Mouse (Mus musculus) neural tube, embryonic 12.5 days (tissue): ENCODE measurements around the gene Scn2a. TPM values are rescaled to one million over a fixed set of nuclear protein-coding genes. Genes with fewer than 3 reads are reported as not detected.
"Not testable (repeated sequence)": the region's sequence is repeated elsewhere in the genome, so short reads cannot be mapped to it uniquely, and the experiment has no call there.

ENCODE experiments used
- ATAC-seq: fragments of 200-750 bp; cut with Nextera tagmentation; 2 replicates; pipeline ENCODE4 v1.8.0; 2017; ENCODE audit warnings: low read depth, mild to moderate bottlenecking, moderate TSS enrichment, moderate library complexity; ENCODE audit not compliant: low FRiP score
- H3K27ac ChIP-seq: fragments of 300-500 bp; sonication (generic); 2 replicates; pipeline ENCODE4 v1.5.1; 2016
- H3K27me3 ChIP-seq: fragments of 300-500 bp; sonication (generic); replicated peaks from 2 replicates; pipeline ENCODE4 v1.6.1; 2016; ENCODE audit warnings: mild to moderate bottlenecking
- H3K36me3 ChIP-seq: fragments of 300-500 bp; sonication (generic); 2 replicates; pipeline ENCODE4 v1.6.1; 2016; ENCODE audit warnings: mild to moderate bottlenecking
- H3K4me1 ChIP-seq: fragments of 300-500 bp; sonication (generic); 2 replicates; pipeline ENCODE4 v1.6.1; 2016
- H3K4me2 ChIP-seq: fragments of 300-500 bp; sonication (generic); replicated peaks from 2 replicates; pipeline ENCODE4 v1.6.1; 2016; ENCODE audit warnings: mild to moderate bottlenecking
- H3K4me3 ChIP-seq: fragments of 300-500 bp; sonication (generic); 2 replicates; pipeline ENCODE4 v1.5.1; 2016
- H3K9ac ChIP-seq: fragments of 300-500 bp; sonication (generic); 2 replicates; pipeline ENCODE4 v1.6.1; 2016; ENCODE audit warnings: mild to moderate bottlenecking
- H3K9me3 ChIP-seq: fragments of 300-500 bp; sonication (generic); 2 replicates; pipeline ENCODE4 v1.6.1; 2016; ENCODE audit warnings: mild to moderate bottlenecking
- WGBS: fragments of 180-500 bp; shearing (Covaris S2); methylation state at CpG from one replicate; pipeline ENCODE4 v1.1.7; 2016; 5-methylcytosine and 5-hydroxymethylcytosine counted together
- polyA plus RNA-seq: library from polyadenylated mRNA; unstranded; fragments of >200 nt; fragmentation: Nextera tagmentation; extraction: Ambion mirVana; gene quantifications from 2 replicates; pipeline ENCODE4 v1.2.1, GENCODE M21; 2016

Scn2a gene
- polyA plus RNA-seq, 1 experiment from 2014 or later, result 20.4 TPM

DNA sequence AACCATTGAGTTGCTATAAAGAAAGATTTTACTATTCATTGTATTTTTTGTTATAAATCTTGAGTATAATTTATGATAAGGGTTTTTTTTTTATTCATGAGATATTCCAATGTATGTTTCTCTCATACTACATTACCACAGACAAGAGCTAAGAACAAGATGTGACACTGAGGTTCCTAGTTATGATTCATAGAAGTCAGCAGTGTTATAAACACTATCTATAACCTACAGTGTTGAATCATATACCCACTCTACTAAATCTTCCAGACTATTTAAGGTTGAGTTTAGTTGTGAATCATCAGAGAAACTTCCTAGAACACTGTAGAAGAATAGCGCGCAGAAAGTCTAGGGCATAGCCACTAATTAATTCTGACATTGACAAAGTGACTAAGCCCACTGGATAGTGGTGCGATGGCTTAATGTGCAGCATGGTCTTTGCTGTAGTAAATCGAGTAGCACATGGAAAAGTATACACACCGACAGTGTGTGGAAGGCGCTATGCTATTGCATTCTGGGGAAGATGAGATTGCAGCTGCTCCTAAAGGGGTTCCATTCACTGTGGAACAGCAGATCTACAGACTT is 101.7 kb downstream of the Scn2a start:
- no peak overlapping the region for H3K27ac ChIP-seq
- WGBS, result 93% methylated on average over 6 of the region's 6 CpGs
- no peaks in the 10 kb centered on the region for H3K27me3 ChIP-seq
- no peaks in the 10 kb centered on the region for H3K9me3 ChIP-seq
- H3K9ac ChIP-seq, result no peak overlapping the region
- no peak for ATAC-seq
- H3K4me2 ChIP-seq, result no peak overlapping the region
- H3K36me3 ChIP-seq, result no peaks in the 10 kb centered on the region
- H3K4me1 ChIP-seq, result no peaks in the 10 kb centered on the region
- no peak overlapping the region for H3K4me3 ChIP-seq

DNA sequence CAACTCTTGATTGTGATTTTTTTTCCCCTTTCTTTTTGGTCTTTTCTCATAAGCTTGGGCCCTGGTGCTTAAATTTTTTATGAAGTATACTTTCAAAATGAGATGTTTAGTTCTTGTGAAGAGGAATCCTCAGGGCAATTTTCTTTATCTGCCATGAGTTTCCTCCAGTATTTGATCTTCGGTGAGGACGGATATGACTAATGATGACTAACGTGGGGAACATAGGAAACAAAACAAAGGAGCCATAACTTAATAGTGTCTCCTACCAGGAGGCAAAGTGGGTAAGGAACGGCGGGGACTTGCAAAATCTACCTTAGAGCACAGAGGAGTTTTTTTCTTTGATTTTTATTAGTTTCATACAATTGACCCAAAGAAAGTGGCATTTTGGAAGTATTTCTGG is 124.8 kb downstream of the Scn2a start:
- 77% methylated on average over 5 of the region's 5 CpGs for WGBS
- no peak overlapping the region for H3K9ac ChIP-seq

DNA sequence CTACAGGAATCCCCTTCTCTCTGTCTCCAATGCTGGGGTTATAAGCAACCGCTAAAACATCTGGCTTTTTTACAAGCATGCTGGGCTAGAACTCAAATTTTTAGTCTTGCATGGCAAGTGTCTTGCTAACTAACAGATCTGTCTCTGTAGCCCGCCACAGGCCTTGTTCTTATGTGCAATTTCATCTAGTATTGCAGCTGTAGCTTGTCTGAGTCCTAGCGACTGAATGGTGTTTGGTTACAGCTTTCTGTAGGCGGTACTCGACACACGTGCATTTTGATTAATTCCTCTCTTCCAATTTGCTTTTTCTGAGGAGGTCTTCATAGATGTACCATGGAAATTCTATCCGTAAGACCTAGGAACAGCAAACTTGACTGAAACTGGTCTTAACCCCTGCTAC is 161.9 kb downstream of the Scn2a start:
- Histone ChIP-seq H3K27ac (no peak overlapping the region), H3K4me2 (no peak overlapping the region), H3K9me3 (no peaks in the 10 kb centered on the region), H3K27me3 (no peaks in the 10 kb centered on the region), H3K9ac (no peak overlapping the region), H3K4me1 (no peaks in the 10 kb centered on the region), H3K4me3 (no peak overlapping the region), H3K36me3 (no peaks in the 10 kb centered on the region)
- 78% methylated on average over 7 of the region's 7 CpGs for WGBS
- ATAC-seq, result no peak

More for the DNA sequence above, 124.8 kb downstream of the Scn2a start:
- no peak overlapping the region for H3K4me2 ChIP-seq
- no peaks in the 10 kb centered on the region for H3K4me1 ChIP-seq
- no peaks in the 10 kb centered on the region for H3K27me3 ChIP-seq
- no peaks in the 10 kb centered on the region for H3K9me3 ChIP-seq
- H3K36me3 ChIP-seq, result no peaks in the 10 kb centered on the region
- no peak overlapping the region for H3K4me3 ChIP-seq
- ATAC-seq, result no peak
- H3K27ac ChIP-seq, result no peak overlapping the region

DNA sequence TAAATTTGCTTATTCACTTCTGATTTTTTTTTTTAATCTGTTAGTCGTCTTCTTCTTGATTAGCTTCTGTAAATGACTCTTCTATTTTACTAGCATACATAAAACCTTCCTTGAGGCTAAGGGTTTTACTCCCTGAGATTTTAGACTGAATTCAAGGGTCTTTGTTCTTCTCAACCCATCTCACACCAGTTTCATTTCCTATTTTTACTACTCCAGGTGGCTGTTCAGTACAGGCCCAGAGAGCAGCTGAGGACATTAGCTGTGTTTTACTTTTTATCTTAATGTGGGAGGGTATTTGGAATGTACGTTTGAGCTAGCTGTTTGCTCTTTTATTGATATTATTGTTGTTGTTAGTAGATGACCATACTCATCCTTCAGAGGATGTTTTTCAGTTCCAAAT is 162.8 kb downstream of the Scn2a start:
- 82% methylated on average over 2 of the region's 2 CpGs for WGBS
- no peak for ATAC-seq
- H3K9ac ChIP-seq, result no peak overlapping the region
- no peaks in the 10 kb centered on the region for H3K36me3 ChIP-seq
- no peak overlapping the region for H3K4me3 ChIP-seq
- no peaks in the 10 kb centered on the region for H3K27me3 ChIP-seq
- no peak overlapping the region for H3K27ac ChIP-seq
- no peak overlapping the region for H3K4me2 ChIP-seq
- no peaks in the 10 kb centered on the region for H3K9me3 ChIP-seq
- H3K4me1 ChIP-seq, result no peaks in the 10 kb centered on the region

DNA sequence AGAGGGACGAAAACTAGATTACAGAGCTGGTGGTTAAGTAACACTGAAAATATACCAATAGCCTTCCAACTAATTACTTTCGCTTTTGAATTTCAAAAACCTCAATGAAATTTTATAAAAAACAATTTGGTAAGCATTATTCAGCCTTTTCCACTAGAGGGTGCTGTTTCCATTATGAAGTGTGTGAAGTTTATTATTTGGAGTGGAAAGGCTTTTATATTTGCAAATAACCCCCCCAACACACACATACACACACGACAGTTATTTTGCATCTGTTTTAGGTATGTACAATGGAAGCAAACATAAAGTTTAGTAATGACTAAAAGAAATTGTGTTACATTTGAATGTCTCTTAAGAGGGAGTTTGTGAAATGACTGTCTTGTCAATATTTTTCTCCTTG is 171.9 kb downstream of the Scn2a start:
- peaks cover 21% of the 10 kb centered on the region for H3K9me3 ChIP-seq
- H3K36me3 ChIP-seq, result no peaks in the 10 kb centered on the region
- no peak overlapping the region for H3K4me3 ChIP-seq
- no peak for ATAC-seq
- no peaks in the 10 kb centered on the region for H3K27me3 ChIP-seq
- H3K27ac ChIP-seq, result no peak overlapping the region
- no peak overlapping the region for H3K4me2 ChIP-seq
- H3K9ac ChIP-seq, result no peak overlapping the region
- H3K4me1 ChIP-seq, result no peaks in the 10 kb centered on the region
- 30% methylated on average over 3 of the region's 3 CpGs for WGBS

DNA sequence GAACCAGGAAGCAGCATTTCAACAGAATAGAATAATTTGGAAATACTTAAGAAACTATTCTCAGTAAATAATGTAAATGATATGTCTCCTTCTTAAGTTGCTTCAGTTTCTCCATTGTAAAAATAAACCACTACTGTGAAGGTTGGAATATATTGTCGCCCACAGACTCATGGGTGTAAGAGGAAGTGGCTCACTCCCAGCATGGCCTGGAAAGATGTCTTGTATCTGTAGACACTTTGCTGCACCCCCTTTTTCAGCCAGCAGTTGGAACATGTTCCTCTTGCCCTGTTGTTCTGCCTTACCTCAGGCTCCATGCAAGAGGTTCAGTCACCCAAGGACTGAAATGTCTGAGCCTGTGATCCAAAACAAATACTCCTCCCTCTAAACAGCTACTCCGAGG is 173.0 kb downstream of the Scn2a start:
- H3K9ac ChIP-seq, result no peak overlapping the region
- no peak for ATAC-seq
- H3K27me3 ChIP-seq, result no peaks in the 10 kb centered on the region
- peaks cover 21% of the 10 kb centered on the region for H3K9me3 ChIP-seq
- H3K4me1 ChIP-seq, result no peaks in the 10 kb centered on the region
- no peak overlapping the region for H3K4me2 ChIP-seq
- H3K4me3 ChIP-seq, result no peak overlapping the region
- 81% methylated on average over 2 of the region's 2 CpGs for WGBS
- H3K36me3 ChIP-seq, result no peaks in the 10 kb centered on the region
- H3K27ac ChIP-seq, result no peak overlapping the region

DNA sequence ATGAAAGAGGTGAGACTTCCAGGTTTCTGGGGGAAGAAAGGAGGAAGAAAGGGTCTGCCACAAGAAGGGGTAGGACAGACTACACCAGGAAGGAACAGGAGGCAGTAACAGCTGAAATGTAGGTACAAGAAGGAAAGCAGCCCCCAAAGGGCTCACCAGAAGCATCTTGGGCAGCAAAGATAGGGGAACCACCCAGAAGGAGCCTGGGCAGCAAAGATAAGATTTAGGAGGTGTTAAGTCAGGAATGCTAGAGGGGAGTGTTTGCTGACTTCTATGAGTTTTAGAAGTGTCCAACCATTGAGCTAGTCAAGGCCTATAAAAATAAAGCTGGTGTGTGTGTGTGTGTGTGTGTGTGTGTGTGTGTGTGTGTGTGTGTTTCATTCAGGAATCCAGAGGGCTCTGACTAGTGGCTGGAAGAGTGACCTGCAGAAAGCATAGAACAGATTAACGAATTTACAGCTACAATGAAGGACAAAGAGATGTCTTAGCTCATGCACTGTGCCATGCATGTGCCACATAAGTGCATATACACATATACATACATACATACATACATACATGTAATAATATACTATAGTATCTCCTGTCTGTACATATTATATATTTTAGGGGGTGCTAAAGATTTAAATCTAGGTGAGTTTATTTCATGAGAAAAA is 180.6 kb downstream of the Scn2a start:
- peaks cover 7% of the 10 kb centered on the region for H3K9me3 ChIP-seq
- 89% methylated on average over 1 of the region's 1 CpGs for WGBS
- no peak for ATAC-seq

DNA sequence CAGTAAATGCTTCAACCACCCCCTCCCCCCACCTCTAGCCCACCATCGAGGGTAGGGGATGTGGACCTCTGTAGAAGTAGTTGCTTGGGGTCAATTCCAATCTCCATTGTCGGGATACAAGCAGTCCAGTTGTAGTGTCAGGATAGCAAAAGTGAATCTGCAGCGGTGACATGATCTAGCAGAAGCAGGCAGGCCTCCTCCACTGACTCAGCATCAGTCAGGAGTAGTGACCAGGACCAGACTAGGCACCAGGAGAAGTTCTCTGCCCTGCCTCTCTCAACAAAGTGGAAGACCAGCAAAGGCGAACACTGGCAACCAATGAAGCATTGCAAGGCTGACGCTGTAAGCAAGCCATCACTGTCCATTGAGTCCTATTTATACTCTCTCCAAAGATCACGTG is 186.0 kb downstream of the Scn2a start:
- no peak overlapping the region for H3K27ac ChIP-seq
- no peaks in the 10 kb centered on the region for H3K27me3 ChIP-seq
- no peaks in the 10 kb centered on the region for H3K9me3 ChIP-seq
- H3K4me2 ChIP-seq, result no peak overlapping the region
- no peak overlapping the region for H3K9ac ChIP-seq
- no peaks in the 10 kb centered on the region for H3K4me1 ChIP-seq
- no peaks in the 10 kb centered on the region for H3K36me3 ChIP-seq
- 96% methylated on average over 6 of the region's 6 CpGs for whole genome bisulfite sequencing
- H3K4me3 ChIP-seq, result no peak overlapping the region
- ATAC-seq, result no peak

More for the DNA sequence above, 180.6 kb downstream of the Scn2a start:
- Histone ChIP-seq H3K36me3 (no peaks in the 10 kb centered on the region), H3K4me2 (no peak overlapping the region), H3K4me3 (no peak overlapping the region), H3K4me1 (no peaks in the 10 kb centered on the region), H3K9ac (no peak overlapping the region), H3K27me3 (no peaks in the 10 kb centered on the region), H3K27ac (no peak overlapping the region)

DNA sequence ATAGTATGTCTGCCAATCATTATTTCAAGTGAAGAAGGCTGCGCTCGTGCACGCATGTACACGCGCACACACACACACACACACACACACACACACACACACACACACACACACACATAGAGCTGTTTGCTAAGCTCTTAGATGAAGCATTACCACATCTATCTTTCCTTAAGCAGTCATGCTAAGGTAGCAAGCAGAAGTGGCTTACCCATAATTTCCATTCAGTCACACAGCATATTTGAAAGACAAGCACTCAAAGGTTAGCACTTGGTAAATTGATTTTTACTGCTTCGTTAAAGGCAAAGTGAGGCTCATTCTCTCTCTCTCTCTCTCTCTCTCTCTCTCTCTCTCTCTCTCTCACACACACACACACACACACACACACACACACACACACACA is 190.6 kb downstream of the Scn2a start:
- H3K9me3 ChIP-seq, H3K4me2 ChIP-seq, ATAC-seq, H3K4me3 ChIP-seq, H3K4me1 ChIP-seq, H3K27ac ChIP-seq, H3K36me3 ChIP-seq, H3K9ac ChIP-seq, H3K27me3 ChIP-seq: not testable (repeated sequence)
- 76% methylated on average over 6 of the region's 6 CpGs for WGBS

Other genes with a start within 250 kb of the Scn2a start
- gene Scn3a, start 53.1 kb upstream of the Scn2a start, polyA plus RNA-seq, result 38.4 and 43.9 TPM in 2 replicates
- gene Csrnp3, start 225.0 kb downstream of the Scn2a start, polyA plus RNA-seq, result 29.6 and 32.2 TPM in 2 replicates